Mouse (Mus musculus) midbrain, embryonic 10.5 days (tissue): ENCODE data around the gene Cnih2. TPM values are rescaled to one million over a fixed set of nuclear protein-coding genes. Genes with fewer than 3 reads are reported as not detected.
"Not testable (repeated sequence)": the region's sequence is repeated elsewhere in the genome, so short reads cannot be mapped to it uniquely, and the experiment has no call there.

Source experiments
- DNase-seq: peaks from one replicate; pipeline ENCODE4 v3.0.0-alpha.2; 2017; ENCODE audit warnings: low spot score
- H3K27ac ChIP-seq: fragments of 300-500 bp; sonication (generic); replicated peaks from 2 replicates; pipeline ENCODE4 v1.5.1; 2016; ENCODE audit warnings: mild to moderate bottlenecking
- H3K27me3 ChIP-seq: fragments of 300-500 bp; sonication (generic); 2 replicates; pipeline ENCODE4 v1.6.1; 2016; ENCODE audit warnings: low read depth, mild to moderate bottlenecking; ENCODE audit not compliant: poor library complexity, severe bottlenecking
- H3K36me3 ChIP-seq: fragments of 300-500 bp; sonication (generic); 2 replicates; pipeline ENCODE4 v1.6.1; 2016; ENCODE audit warnings: mild to moderate bottlenecking, moderate library complexity
- H3K4me1 ChIP-seq: fragments of 300-500 bp; sonication (generic); 2 replicates; pipeline ENCODE4 v1.6.1; 2016
- H3K4me3 ChIP-seq: fragments of 300-500 bp; sonication (generic); 2 replicates; pipeline ENCODE4 v1.5.1; 2016; ENCODE audit warnings: mild to moderate bottlenecking, moderate library complexity
- H3K9me3 ChIP-seq: fragments of 300-500 bp; sonication (generic); replicated peaks from 2 replicates; pipeline ENCODE4 v1.6.1; 2016; ENCODE audit warnings: mild to moderate bottlenecking
- WGBS: fragments of 180-500 bp; shearing (Covaris S2); methylation state at CpG from one replicate; pipeline ENCODE4 v1.1.7; 2016; 5-methylcytosine and 5-hydroxymethylcytosine counted together
- polyA plus RNA-seq: library from polyadenylated mRNA; unstranded; fragments of >200 nt; fragmentation: Nextera tagmentation; extraction: Ambion mirVana; gene quantifications from 2 replicates; pipeline ENCODE4 v1.2.1, GENCODE M21; 2016

The Cnih2 gene
- polyA plus RNA-seq, 1 experiment from 2014 or later: 42.2 TPM

DNA sequence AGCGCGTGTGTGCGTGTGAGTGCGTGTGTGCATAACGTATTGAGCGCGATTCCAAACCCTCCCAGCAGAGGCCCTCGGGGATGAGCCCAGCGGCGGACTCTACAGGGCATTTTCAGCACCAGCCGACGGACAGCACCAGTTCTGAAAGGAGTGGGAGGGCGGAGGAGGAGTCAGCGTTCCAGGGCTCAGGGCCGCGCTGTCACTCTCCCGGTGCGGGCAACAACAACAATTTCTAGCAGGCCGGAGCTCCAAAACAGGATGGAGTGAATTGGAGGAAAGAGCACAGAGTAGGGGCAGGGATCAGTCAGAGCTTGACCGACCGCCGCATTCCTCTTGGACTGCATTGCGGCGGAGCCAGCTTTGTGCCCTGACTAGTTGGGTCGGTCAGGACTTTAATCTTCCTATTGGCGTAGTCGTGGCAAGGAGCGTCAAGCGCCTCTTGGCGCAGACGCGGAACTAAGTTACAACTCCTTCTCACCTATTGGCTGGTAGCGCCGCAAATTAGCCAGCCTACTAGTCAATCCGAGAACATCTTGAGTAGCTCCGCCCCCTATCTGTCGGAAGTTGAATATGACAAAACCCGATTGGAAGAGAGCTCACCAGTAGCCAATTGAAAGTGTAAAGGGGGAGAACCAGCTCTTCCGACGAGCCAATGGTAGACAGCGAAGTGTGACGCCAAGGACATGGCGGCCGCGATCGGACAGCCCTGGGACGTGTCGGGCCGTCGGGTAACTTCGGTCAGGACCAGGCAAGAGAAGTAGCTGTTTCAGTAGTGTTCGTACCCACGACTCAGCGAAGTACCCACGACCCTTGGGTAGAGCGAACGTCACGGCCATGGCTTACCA, 10.2 kb downstream of the Cnih2 start, which contains the start of gene Yif1a:
Gene Yif1a (plus strand): TSS at position 655 of the 845 bp plus-strand sequence.
- WGBS: under 1% methylated on average over 58 of the region's 58 CpGs
- Histone ChIP-seq H3K9me3 (no peaks in the 10 kb centered on the region), H3K27ac (peak within 1 kb of the TSS; percentile 84), H3K4me1 (peaks cover 31% of the 10 kb centered on the region), H3K4me3 (peak within 1 kb of the TSS; percentile 91), H3K27me3 (peaks cover 35% of the 10 kb centered on the region), H3K36me3 (peaks cover 34% of the 10 kb centered on the region)
- peak; percentile 94 for DNase-seq

DNA sequence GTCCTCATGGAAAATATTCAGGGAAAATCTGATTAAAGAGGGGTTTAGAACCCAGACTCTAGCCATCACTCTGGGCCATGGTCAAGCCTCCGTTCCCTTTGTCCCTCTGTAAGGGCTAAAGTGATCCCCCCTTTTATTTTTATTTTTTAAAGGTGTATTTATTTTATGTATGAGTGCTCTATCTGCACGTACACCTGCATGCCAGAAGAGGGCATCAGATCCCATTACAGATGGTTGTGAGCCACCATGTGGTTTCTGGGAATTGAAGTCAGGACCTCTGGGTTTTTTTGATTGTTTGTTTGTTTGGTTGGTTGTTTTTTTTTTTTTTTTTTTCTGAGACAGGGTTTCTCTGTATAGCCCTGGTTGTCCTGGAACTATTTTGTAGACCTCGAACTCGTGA, 11.8 kb downstream of the Cnih2 start:
- WGBS: 64% methylated on average over 4 of the region's 4 CpGs
- peaks cover 51% of the 10 kb centered on the region for H3K27me3 ChIP-seq
- not testable (repeated sequence) for H3K4me3 ChIP-seq

DNA sequence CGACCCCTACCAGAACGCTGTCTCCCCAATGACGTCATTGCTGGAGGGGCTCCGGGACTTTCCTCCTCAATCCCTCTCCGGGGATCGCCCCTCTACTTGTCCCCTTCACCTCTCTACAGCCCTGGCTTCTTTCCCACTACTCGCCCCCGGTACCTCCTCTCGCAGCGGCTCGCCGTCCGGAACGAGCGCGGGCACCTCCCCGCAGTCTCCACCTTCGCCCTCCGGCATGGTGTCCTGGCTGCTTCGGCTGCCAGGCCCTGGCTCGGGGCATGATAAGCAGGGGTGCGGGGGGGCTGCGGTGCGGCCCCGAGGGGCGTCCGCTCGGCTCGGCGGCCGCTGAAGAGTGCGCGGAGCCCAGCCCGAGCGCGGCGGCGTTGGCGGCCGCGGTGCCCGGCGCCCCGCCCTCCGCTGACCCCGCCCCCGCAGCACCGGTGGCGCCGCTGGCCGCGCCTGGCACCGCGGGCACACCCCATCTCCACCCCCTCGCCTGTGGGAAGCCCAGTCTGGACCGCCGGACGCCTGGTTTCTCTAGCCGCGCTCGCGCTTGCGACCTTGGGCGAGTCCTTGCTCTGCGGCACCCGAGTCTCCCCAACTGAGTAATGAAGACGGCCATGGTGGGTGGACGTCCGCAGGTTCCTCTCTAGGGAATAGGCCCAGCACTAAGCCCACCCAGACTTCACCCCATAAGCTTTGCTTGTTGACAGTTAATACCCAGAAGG, 13.0 kb downstream of the Cnih2 start, which contains the start of gene Tmem151a:
Gene Tmem151a (minus strand): TSS at position 387 of the 719 bp plus-strand sequence.
- no peak within 1 kb of the TSS for H3K27ac ChIP-seq
- H3K27me3 ChIP-seq: peaks cover 63% of the 10 kb centered on the region
- DNase-seq: no peak
- peaks cover 30% of the 10 kb centered on the region for H3K4me1 ChIP-seq
- H3K4me3 ChIP-seq: peak within 1 kb of the TSS; percentile 59
- no peaks in the 10 kb centered on the region for H3K9me3 ChIP-seq
- peaks cover 6% of the 10 kb centered on the region for H3K36me3 ChIP-seq
- 1% methylated on average over 69 of the region's 69 CpGs for WGBS

More for the DNA sequence above, 11.8 kb downstream of the Cnih2 start:
- peaks cover 19% of the 10 kb centered on the region for H3K36me3 ChIP-seq
- peaks cover 30% of the 10 kb centered on the region for H3K4me1 ChIP-seq
- not testable (repeated sequence) for DNase-seq, H3K27ac ChIP-seq, H3K9me3 ChIP-seq

DNA sequence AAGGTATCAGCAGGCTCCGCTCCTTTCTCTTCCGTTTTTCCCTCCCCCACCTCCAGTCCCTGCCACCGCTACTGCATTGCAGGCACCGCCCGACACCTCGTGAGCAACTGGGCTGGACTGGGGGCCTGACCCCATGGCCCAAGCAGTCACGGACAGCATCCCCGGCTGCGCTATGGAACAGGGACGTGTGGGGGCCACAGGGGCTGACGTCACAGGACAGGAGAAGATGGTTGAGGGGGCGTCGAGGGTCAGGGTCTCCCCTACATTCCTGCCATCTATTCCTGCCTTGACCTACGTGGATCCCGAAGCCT, 13.5 kb downstream of the Cnih2 start:
- Histone ChIP-seq H3K4me3 (peak overlapping the region; percentile 59), H3K27ac (no peak overlapping the region), H3K4me1 (peaks cover 30% of the 10 kb centered on the region), H3K9me3 (no peaks in the 10 kb centered on the region), H3K36me3 (peaks cover 3% of the 10 kb centered on the region), H3K27me3 (peaks cover 68% of the 10 kb centered on the region)
- DNase-seq: no peak
- 4% methylated on average over 15 of the region's 15 CpGs for WGBS

DNA sequence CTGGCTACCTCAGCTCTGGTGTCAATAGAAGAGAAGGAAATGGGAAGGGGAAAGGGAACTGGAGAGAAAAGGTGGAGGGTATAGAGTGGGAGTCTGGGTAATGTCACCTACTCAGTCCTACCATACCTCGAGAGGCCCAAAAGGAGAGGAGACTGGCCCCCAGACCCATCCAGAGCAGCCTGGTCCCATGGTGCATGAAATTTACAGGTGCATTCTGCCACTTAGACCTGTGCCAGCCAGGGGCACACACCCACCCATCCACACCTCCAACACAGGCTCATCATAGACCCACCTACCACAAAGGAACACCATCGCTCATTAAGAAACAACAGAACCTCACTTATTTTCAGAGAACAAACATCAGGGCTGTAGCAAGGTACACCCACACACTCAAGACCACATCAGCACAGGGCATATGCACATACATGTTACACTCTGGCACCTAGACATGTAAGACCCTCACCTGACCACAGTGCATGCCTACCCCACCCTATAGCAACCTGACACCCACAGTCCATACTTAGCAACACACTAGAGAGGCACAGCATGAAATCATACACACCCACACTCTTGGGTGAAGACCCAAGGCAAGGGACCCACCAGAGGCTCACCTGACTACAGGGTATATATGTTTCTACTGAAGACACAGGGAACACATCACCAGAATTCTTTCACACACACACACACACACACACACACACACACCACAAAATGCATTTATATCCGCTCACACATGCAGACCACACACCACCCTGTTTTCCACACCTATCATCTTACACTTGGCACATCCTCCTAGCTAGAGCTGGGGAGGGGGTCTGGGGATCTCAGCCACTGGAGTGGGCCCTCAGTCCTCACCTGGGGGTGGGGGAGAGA, 14.1 kb downstream of the Cnih2 start:
- no peak for DNase-seq
- Histone ChIP-seq H3K27me3 (peaks cover 70% of the 10 kb centered on the region), H3K36me3 (no peaks in the 10 kb centered on the region), H3K9me3 (no peaks in the 10 kb centered on the region), H3K4me3 (peak overlapping the region; percentile 59; the same call in 1 of the 2 replicates), H3K4me1 (peaks cover 26% of the 10 kb centered on the region), H3K27ac (no peak overlapping the region)
- WGBS: 55% methylated on average over 3 of the region's 3 CpGs

DNA sequence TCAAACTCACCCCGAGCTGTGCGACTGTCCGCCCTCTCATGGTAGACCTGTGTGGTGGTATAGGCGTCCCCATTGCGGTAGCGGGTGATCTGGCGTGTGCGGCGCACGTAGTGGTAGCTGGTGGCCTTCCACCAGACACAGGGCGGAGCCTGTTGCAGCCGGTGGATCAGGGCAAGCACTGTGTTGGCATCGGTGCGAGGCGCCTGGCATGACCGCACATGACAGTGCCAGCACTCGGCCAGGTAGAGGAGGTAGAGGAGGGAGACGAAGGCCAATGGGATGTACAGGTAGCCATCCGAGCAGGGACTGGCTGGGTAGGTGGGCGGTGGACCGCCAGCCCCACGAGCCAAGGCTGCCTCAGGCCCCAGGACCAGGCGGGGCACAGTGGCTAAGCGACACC, 15.7 kb downstream of the Cnih2 start:
- peaks cover 70% of the 10 kb centered on the region for H3K27me3 ChIP-seq
- no peaks in the 10 kb centered on the region for H3K9me3 ChIP-seq
- H3K36me3 ChIP-seq: no peaks in the 10 kb centered on the region
- 70% methylated on average over 24 of the region's 24 CpGs for WGBS
- H3K27ac ChIP-seq: no peak overlapping the region
- H3K4me3 ChIP-seq: no peak overlapping the region
- peaks cover 17% of the 10 kb centered on the region for H3K4me1 ChIP-seq
- no peak for DNase-seq

DNA sequence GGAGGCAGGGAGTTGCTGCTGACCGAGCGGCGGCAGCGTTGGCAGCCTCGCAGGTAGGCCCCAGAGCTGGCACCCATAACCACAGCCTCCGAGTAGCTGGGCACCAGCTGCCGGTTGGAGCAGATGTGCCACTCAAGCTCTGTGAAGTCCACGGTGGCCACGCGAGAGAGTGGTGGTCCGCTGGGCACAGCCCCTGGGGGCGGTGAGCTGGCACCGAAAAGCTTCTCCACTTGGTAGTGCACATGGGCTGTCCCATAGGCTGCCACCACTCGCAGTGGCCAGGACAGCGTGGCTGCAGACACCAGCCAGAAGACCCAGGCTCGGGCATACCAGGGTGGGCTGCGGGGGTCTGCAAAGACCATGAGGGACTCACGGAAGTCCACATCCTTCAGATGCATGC, 16.3 kb downstream of the Cnih2 start:
- WGBS: 60% methylated on average over 18 of the region's 18 CpGs
- peaks cover 70% of the 10 kb centered on the region for H3K27me3 ChIP-seq
- no peak overlapping the region for H3K27ac ChIP-seq
- no peaks in the 10 kb centered on the region for H3K9me3 ChIP-seq
- no peaks in the 10 kb centered on the region for H3K36me3 ChIP-seq
- H3K4me3 ChIP-seq: no peak overlapping the region
- DNase-seq: no peak
- H3K4me1 ChIP-seq: peaks cover 12% of the 10 kb centered on the region

DNA sequence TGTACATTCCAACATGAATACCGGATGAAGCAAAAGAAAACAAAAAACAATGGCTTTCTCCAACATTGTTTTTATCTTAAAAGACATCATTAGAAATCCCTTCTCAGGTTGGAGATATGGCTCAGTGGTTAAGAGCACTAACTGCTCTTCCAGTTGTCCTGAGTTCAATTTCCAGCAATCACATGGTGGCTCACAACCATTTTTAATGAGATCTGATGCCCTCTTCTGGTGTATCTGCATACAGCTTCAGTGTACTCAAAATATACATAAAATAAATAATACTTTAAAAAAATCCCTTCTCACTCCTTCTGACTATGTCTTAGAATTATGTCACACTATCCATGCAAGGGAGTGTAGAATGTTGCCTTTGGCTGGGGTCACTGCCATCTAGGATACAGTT, 19.0 kb downstream of the Cnih2 start:
- no peak for DNase-seq
- no peaks in the 10 kb centered on the region for H3K9me3 ChIP-seq
- H3K36me3 ChIP-seq: no peaks in the 10 kb centered on the region
- peaks cover 56% of the 10 kb centered on the region for H3K27me3 ChIP-seq
- H3K4me3 ChIP-seq: no peak overlapping the region
- WGBS: 85% methylated on average over 1 of the region's 1 CpGs
- no peaks in the 10 kb centered on the region for H3K4me1 ChIP-seq
- no peak overlapping the region for H3K27ac ChIP-seq

DNA sequence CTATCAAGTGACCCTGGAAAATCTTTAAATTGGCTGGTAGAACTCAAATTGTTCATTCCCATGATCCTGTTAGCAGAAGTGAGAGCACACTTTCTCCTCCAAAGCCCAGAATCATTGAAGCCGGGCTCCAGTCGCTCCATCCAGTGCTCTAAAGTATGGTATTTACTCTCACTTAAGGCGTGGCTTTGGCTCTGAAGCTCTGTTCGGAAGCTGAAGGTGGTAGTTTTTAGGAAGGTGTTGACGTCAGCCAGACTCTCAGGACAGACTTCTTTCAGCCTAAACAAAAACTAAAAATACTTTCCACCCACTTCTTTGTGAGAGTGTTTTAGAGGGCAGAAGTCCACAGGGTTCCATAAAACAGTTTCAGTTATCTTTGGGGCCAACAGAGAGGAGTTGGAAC, 24.8 kb downstream of the Cnih2 start:
- Histone ChIP-seq H3K4me3 (no peak overlapping the region), H3K27ac (no peak overlapping the region), H3K4me1 (peaks cover 40% of the 10 kb centered on the region), H3K27me3 (peaks cover 46% of the 10 kb centered on the region), H3K9me3 (no peaks in the 10 kb centered on the region), H3K36me3 (no peaks in the 10 kb centered on the region)
- 46% methylated on average over 5 of the region's 5 CpGs for WGBS
- DNase-seq: no peak

DNA sequence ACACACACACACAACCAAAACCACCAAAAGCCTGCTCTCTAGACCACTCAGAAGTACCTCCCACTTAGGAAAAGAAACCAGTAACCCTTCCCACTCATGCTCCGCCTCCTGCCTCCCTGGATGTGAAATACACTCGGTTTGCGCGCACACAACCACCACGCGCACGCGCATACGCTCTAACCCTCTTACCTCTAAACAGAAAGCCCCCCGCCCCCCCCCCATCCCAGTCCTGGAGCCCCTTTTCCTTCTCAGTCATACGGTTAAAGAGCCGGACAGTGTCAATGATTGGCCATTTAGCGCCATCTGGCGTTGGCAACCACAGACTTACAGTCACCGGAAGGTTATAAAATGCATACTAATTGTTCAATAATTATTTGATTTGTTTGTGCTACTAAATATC, 25.3 kb downstream of the Cnih2 start:
- WGBS: 2% methylated on average over 15 of the region's 15 CpGs
- DNase-seq: peak; percentile 75
- H3K27ac ChIP-seq: no peak overlapping the region
- H3K4me3 ChIP-seq: peak overlapping the region; percentile 60
- no peaks in the 10 kb centered on the region for H3K9me3 ChIP-seq
- peaks cover 45% of the 10 kb centered on the region for H3K4me1 ChIP-seq
- no peaks in the 10 kb centered on the region for H3K36me3 ChIP-seq
- peaks cover 51% of the 10 kb centered on the region for H3K27me3 ChIP-seq

DNA sequence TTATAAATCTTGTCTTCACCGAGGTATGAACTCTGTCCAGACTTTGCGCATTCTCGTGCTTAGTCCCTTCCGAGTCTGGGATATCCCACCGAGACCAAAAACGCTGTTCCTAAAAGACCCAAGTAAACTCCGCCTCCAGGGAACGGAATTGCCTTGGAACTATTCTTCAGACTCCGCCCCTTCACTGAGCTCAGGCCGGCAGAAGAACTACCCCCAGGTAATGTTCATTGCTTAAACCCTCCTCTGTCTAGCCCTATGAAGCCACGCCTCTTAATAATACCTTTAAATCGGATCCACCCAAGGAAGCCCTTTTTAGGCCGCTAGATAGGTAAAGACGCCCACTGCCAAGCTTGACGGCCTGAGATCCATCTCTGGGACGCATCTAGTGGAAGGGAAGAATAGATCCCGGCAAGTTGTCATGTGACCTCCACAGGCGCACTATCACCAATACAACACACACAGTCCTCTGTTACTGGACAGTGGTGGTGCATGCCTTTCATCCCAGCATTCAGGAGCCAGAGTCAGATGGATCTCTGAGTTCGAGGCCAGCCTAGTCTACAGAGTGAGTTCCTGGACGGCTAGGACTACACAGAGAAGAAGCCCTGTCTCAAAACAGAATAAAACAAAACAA, 25.8 kb downstream of the Cnih2 start:
- peak overlapping the region; percentile 60 for H3K4me3 ChIP-seq
- H3K27ac ChIP-seq: peak overlapping the region; percentile 88
- H3K27me3 ChIP-seq: peaks cover 56% of the 10 kb centered on the region
- WGBS: 5% methylated on average over 20 of the region's 20 CpGs
- H3K36me3 ChIP-seq: no peaks in the 10 kb centered on the region
- H3K4me1 ChIP-seq: peaks cover 50% of the 10 kb centered on the region
- H3K9me3 ChIP-seq: no peaks in the 10 kb centered on the region
- peak; percentile 38 for DNase-seq
